Mouse (Mus musculus) erythroid progenitor cell, adult 5-6 weeks (primary cell): ENCODE results near the gene Mylk. TPM values are rescaled to one million over a fixed set of nuclear protein-coding genes. Genes with fewer than 3 reads are reported as not detected.

Experiments used
- ATAC-seq: replicated peaks from 2 replicates; pipeline ENCODE4 v1.8.0; 2016; ENCODE audit warnings: moderate number of reproducible peaks, mild to moderate bottlenecking, moderate TSS enrichment, inconsistent platforms; ENCODE audit not compliant: poor library complexity, low FRiP score, severe bottlenecking
- total RNA-seq, 2 experiments: library from RNA; stranded (forward) in 1 of 2; stranded (reverse) in 1 of 2; fragments of 150-400 nt in 1 of 2; fragments of 186-747, 209-891 nt in 1 of 2; gene quantifications; 2 replicates each; pipeline versions ENCODE4 v1.2.3 to v1.2.4; 2015 to 2017; ENCODE audit warnings: low replicate concordance in 2 of 2

Gene Mylk
- total RNA-seq, 2 experiments from 2014 or later = 1.7 to 2.1 TPM

GRCm38 (mm10) chr16:35000923-35001560, 256.0 kb downstream of the Mylk start:
- ATAC-seq = no peak

- no peak for ATAC-seq
These were observed 259.3 kb downstream of the Mylk start for GRCm38 (mm10) chr16:35004356-35004755.

- ATAC-seq = no peak
These were observed 259.7 kb downstream of the Mylk start for GRCm38 (mm10) chr16:35004756-35005155.

- ATAC-seq = no peak
These were observed 261.2 kb downstream of the Mylk start for GRCm38 (mm10) chr16:35006251-35006650.

- ATAC-seq = no peak
These were observed 262.4 kb downstream of the Mylk start for GRCm38 (mm10) chr16:35007361-35007760.

GRCm38 (mm10) chr16:35008447-35008846, 263.4 kb downstream of the Mylk start:
- ATAC-seq = no peak

GRCm38 (mm10) chr16:35013501-35013900, 268.5 kb downstream of the Mylk start:
- ATAC-seq = no peak

- no peak for ATAC-seq
These were observed 271.5 kb downstream of the Mylk start for GRCm38 (mm10) chr16:35016491-35016890.

GRCm38 (mm10) chr16:35018470-35018974, 273.5 kb downstream of the Mylk start:
- ATAC-seq = no peak

GRCm38 (mm10) chr16:35021903-35022241, 276.9 kb downstream of the Mylk start:
- ATAC-seq = peak; percentile 36; the same call in 1 of the 2 replicates

GRCm38 (mm10) chr16:35022242-35023137, 277.5 kb downstream of the Mylk start, which contains the start of gene Hacd2:
Gene Hacd2, plus strand, starts transcription at chr16:35022428.
- ATAC-seq = peak; percentile 99

- ATAC-seq = no peak
These were observed 278.2 kb downstream of the Mylk start for GRCm38 (mm10) chr16:35023138-35023735.

- ATAC-seq = no peak
These were observed 279.3 kb downstream of the Mylk start for GRCm38 (mm10) chr16:35024300-35024699.

- ATAC-seq = no peak
These were observed 280.3 kb downstream of the Mylk start for GRCm38 (mm10) chr16:35025347-35025746.

- ATAC-seq = no peak
These were observed 288.2 kb downstream of the Mylk start for GRCm38 (mm10) chr16:35033241-35033640.

- no peak for ATAC-seq
These were observed 289.0 kb downstream of the Mylk start for GRCm38 (mm10) chr16:35033809-35034577.

- ATAC-seq = no peak
These were observed 290.0 kb downstream of the Mylk start for GRCm38 (mm10) chr16:35034971-35035370.

- no peak for ATAC-seq
These were observed 291.7 kb downstream of the Mylk start for GRCm38 (mm10) chr16:35036754-35037153.

GRCm38 (mm10) chr16:35038343-35039057, 293.5 kb downstream of the Mylk start:
- ATAC-seq = no peak
